Mouse (Mus musculus) heart, adult 2 months (tissue): ENCODE results near the gene Ccdc153.

Source experiments
- CTCF ChIP-seq: fragments of 200-600 bp; IDR thresholded peaks from 2 replicates; pipeline ENCODE4 v1.8.1; 2022; ENCODE audit warnings: antibody characterized with exemption, mild to moderate bottlenecking, moderate library complexity
- POLR2A ChIP-seq: fragments of 200-500 bp; IDR thresholded peaks from 2 replicates; pipeline ENCODE4 v1.6.1; 2011; ENCODE audit warnings: mild to moderate bottlenecking, low read depth, low read length, control low read depth; ENCODE audit not compliant: insufficient read depth

- TF ChIP-seq POLR2A, result no peak
- TF ChIP-seq CTCF, result no peak
Measured at GRCm38 (mm10) chr9:44199166-44199565, 41.3 kb upstream of the Ccdc153 start.
